Mouse (Mus musculus) myocyte (in vitro differentiated cells): Measurements from ENCODE around the gene Abraxas1.
A peak's percentile ranks its signal among the peaks of the same experiment; 100 is the strongest.

Source experiments
- E2F4 ChIP-seq: IDR thresholded peaks from one replicate; pipeline ENCODE4 v1.6.1; 2011; ENCODE audit warnings: mild to moderate bottlenecking, control low read depth, moderate library complexity; ENCODE audit not compliant: insufficient read depth
- MAX ChIP-seq: IDR thresholded peaks from one replicate; pipeline ENCODE4 v1.6.1; 2011; ENCODE audit warnings: low read depth, mild to moderate bottlenecking, control low read depth
- POLR2A ChIP-seq: IDR thresholded peaks from one replicate; pipeline ENCODE4 v1.6.1; 2011; ENCODE audit warnings: low read depth, mild to moderate bottlenecking, control low read depth, moderate library complexity; ENCODE audit not compliant: insufficient read length

DNA sequence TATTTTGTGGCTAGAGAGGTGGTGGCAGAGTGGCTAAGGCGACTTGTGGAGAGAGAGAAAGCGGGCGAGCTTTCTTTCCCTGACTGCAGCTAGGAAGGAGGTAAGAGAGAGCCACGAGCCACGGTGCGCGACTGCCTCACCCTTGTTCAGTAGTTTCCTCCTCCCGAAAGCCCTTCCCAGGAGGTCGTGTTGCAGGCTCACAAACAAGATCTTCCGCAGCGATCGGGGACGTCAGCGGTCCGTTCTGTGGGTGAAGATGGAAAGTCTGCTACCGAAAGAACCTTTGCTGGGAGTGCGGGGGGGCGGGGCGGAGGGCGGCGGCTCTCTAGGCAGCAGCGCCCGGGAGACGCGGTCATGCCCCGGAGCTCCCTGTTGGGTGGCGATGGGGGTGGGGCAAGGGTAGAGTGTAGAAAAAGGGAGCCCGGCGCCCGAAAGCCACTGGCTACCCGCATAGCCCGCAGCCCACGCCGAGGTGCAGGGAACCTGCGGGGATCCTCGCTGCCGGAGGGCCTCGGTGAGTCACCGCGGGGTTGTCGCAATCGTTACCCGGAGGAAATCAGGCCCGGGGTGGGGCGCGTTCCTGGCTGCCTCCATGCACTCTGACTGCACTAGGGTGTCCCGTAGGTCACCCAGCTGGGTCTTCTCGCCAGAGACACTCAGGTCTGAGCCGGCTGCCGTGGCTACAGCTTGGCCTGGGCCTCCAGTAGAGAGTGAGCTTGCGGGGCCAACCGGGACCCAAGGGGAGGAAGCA is 25.3 kb upstream of the Abraxas1 start:
- TF ChIP-seq E2F4 (no peak), POLR2A (peak; percentile 51), MAX (no peak)
